Mouse (Mus musculus) megakaryocyte-erythroid progenitor cell, adult 5-6 weeks (primary cell): ENCODE data around the gene Cdh22. TPM values are rescaled to one million over a fixed set of nuclear protein-coding genes. Genes with fewer than 3 reads are reported as not detected.

Experiments used
- ATAC-seq: replicated peaks from 2 replicates; pipeline ENCODE4 v1.8.0; 2016; ENCODE audit warnings: mild to moderate bottlenecking, inconsistent platforms; ENCODE audit not compliant: severe bottlenecking, poor library complexity, low FRiP score, low TSS enrichment
- total RNA-seq, 2 experiments: library from RNA; stranded (forward) in 1 of 2; stranded (reverse) in 1 of 2; fragments of 200-1000, 215-1000 nt in 1 of 2; fragments of >200 nt in 1 of 2; fragmentation: Nextera tagmentation in 1 of 2; gene quantifications; 2 replicates each; pipeline ENCODE4 v1.2.3; 2014 to 2017

The Cdh22 gene
- total RNA-seq, 2 experiments from 2014 or later = not detected

DNA sequence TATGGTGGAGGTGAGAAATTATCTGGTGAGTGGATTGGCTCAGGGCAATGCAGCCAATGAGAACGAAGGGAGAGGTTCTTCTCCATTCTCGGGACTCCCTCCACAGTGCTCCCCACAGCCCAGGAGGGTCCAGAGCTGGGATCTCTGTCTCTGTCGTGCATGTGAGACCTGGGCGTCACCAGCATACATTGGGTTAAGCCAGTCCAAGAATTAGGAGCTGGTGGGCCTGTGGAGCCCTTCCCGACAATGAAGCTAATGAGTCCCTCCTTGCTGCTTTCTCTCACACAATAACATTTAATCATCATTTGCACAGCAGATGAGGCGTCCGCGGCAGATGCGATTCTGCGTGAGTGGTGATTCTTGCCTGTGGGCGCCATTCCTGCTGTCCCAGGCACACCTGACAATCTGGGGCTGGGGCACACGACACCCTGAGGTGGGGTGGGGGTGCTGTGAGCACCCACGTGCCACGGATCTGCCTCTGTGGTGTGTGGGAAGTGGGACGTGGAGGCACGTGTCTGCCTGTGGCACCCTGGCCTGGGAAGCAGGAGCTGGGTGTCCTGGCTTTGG, 129.1 kb downstream of the Cdh22 start:
- ATAC-seq = no peak

DNA sequence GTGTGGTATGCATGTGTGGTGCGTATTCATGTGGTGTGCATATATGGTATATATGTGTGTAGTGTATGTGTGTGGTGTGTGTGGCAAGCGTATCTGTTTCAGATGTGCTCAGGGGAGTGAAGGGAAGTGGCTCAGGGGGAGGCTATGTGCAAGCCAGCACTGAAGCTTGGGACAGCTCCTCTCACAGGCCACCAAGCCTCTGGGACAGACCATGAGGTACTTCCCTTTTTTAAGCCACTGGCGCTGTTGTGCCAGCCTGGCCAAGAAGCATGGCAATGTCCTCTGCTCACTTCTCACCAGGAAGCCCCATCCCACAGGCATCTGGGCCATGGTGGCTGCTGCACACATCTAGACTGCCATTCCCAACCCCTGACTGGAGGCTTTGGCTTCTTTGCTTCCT, 131.7 kb downstream of the Cdh22 start:
- ATAC-seq = no peak

DNA sequence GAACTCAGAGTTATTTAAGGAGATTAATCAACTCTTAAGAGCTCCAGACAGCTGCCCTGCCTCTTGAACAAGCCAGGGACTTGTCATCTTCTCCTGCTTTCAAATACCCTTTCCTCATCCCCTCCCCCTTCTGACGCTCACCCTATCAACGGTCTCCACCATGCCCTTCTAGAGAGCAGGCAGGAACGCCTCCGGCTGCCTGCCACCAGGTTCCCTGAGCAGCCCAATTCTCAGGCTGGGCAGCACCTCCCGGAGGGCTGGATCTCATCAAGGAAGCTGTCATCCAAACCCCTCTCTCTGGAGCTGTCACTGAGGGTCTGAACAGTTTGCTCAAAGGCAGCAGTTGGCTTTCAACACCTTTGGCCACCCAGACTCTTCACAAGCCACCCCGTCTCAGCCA, 133.9 kb downstream of the Cdh22 start:
- ATAC-seq = no peak

DNA sequence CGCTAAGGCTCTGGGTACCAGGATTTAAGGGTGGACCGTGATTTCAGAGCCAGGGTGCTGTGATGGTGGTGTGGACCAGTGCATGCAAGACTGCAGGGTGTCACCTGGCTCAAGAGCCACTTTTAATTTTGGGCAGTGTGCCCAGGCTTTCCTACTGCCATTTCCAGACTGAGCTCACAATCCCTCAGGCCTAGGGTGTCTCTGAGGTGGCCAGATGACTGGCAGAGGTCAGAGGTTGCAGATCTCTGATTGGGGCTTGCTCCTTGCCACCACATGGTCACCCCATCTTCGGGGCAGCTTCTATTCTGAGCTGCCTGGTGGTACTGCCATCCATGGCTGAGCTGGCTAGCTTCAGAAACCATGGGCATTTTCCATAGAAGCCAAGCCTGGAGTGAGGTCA, 135.8 kb downstream of the Cdh22 start:
- no peak for ATAC-seq

DNA sequence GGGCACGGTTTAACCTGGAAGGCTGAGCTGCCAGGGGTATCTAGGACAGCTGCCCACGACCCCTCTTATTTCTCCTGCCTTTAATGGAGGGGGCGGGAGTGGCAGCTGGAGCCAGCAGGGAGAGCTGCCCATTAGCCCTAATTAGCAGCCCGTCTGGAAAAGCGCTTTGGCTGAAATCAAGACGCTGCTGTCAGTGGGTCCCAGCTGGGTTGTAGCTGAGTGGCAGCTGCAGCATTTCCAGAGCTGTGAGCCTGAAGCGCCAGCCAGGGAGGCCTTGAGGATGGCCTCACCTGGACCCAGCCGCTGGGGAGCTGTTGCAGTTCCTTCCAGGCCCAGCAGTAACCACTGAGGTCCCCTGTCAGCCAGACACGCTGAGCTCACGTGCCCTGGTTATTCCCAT, 138.3 kb downstream of the Cdh22 start:
- ATAC-seq = no peak

DNA sequence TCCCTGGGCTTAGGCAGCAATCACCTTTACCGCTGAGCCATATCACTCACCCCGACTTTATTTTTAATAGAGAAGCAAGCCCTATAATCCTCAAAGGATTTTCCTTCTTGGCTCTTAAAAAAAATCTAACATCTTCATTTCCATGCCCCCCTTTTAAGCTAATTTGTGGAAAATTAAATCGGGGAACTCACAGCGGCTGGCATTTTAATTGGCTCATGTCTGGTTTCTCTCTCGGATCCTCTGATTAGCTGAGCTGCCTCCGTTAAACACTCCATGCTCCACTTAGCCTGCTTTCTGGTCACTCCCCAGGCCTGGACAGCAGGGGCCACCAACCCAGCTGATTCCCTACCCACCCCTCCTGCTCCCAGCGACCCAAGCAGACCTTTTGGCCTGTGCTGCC, 142.3 kb downstream of the Cdh22 start:
- ATAC-seq = no peak

DNA sequence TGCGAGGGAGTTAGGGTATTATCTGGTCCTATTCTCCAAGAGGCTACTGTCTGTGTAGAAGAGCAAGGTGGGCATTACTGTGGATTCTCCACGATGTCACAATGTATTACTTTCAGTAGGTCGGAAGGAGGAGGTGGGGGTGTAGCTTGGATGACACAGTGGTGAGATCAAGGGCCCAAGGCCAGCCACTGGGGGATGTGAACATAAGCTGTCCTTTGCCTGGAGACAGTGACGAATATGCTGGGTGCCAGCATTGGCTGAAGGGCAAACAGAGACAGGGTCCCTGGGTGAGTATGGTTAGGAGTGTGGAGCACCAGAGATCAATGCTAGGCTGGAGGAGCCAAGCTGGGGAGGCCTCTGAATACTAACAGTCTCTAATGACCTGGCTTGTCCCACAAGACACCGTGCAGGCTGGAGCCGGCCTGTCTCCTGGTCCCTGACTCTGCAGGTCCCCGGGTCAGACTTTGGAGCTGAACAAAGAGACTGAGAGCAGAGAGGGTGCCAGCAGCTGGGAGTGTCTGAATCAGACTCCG, 143.2 kb downstream of the Cdh22 start:
- no peak for ATAC-seq

DNA sequence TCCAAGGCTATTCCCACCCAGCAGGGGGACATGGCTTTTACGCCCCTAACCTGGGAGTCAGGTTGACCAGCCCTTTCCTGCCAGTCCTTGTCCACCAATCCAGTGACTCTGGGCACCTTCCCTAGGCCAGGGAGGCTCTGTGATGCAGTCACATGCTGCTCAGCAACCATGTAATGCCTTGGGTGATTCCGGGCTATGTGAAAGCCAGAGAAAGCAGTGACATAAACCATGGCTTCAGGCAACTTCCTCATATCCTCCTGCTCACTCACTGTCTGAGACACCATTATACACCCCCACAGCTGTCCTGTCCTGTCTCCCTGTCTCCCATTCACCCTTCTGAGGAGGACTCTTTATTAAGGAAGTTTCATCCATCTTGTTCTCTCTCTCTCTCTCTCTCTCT, 144.0 kb downstream of the Cdh22 start, which contains the start of gene 1700025C18Rik:
TSS of gene 1700025C18Rik (minus strand) at position 101 of the 400 bp plus-strand sequence.
- ATAC-seq = no peak

DNA sequence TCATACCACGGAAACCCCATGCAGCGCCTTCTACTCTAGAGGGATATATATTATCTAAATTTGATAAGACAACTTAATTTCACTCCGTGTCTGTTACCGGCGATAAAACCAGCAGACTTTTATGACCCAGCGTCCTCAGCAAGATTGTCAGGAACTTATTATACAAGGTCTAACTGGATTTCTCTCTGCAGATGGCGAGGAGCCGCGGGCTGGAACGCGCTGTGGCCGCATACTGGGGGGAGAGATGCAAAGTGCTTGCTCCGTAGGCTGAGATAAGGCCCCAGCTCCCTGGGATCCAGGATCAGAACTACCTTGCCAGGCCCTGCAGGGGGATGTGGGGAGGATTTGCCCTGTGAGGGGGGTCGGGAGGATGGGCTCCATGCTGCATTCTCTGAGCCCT, 145.2 kb downstream of the Cdh22 start:
- no peak for ATAC-seq

DNA sequence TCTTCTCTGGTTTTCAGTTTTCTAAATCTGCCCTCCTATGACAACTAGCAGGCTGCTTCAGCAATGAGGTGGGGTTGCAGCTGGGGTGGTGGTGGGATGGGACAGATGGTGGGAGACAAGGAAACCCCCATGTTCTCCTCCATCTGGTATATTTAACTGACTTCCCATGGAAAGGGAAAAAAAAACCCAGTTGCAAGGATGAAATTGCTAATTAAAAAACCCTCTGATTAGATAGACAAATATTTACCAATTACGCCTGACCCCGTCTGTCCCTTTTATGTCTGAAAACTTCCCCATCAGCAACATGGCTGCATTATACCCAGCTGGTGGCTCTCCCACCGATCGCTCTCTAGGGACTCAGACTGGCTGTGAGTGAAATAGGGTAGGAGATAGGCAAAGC, 148.0 kb downstream of the Cdh22 start:
- ATAC-seq = no peak

DNA sequence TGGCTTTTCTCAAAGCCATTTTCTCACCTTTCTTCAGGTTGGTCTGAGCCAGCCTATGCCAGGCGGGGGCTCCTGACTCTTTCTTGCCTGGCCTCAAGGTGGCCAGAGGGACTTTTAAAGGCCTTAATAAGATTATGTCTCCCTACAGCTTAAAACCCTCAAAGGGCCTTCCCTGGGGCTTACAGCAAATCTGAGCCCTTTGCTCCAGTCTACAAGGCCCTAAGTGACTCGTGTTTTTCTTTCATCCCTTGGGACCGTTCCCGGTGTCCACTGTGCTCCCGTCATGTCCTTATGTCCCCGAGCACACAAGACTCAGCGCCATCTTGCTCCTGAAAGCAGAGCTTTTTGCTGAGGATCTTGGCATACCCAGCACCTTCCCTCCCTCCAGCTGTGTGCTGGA, 153.4 kb downstream of the Cdh22 start:
- ATAC-seq = no peak

DNA sequence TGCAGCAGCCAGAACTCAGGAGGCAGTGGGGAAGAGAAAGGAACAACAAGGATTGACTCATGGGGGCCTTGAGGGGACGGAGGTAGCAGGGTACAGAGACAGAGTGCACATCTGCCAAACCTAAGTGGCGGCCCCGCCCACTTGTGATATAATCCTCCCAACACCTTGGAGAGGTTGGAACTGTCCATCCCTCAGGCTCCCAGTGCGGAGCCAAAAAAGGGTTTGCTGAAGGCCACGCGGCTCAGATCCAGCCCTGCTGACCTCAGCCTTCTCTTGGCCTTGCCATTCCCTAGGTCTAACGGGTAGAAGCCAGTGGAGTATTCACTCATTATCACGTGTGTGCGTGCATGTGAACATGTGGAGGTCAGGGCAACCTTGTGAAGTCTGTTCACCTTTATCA, 154.0 kb downstream of the Cdh22 start:
- ATAC-seq = no peak

DNA sequence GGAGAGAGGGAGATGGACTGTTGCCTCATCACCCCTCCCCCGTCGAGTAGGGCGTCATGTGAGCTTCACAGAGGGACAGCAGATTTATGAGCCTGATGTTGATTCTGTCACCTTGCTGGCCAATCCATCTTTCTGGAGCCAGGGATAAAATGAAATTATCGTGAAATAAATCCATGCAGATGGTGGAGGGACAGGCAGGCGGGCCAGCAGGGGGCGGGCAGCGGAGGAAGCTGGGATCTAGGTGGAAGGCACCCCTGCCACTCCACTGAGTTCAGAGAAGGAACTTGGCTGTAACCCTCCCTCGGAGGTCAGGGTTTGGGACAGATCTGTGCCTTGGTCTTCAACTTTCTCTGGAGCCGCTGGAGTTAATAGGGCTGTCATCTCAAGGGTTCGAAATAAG, 156.0 kb downstream of the Cdh22 start:
- ATAC-seq = no peak

DNA sequence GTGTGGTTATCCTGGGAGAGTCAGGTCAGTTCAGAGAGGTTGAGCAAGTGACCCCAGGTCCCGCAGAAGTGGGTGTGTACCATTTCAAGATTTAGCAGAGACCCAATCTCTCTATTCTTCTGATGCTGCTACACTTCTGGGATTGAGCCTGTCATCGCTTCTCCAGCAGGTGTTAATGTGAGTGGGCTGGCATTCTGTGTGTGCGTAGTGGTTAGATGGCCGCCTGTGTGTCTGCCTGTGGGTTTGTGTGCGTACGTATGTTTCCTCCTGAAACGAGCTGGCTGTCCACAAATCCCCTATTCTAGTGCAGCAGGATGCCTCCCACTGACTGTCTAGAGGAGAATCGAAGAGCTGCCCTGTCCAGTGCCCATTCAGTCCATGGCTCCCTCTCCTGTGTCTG, 156.6 kb downstream of the Cdh22 start:
- ATAC-seq = no peak

DNA sequence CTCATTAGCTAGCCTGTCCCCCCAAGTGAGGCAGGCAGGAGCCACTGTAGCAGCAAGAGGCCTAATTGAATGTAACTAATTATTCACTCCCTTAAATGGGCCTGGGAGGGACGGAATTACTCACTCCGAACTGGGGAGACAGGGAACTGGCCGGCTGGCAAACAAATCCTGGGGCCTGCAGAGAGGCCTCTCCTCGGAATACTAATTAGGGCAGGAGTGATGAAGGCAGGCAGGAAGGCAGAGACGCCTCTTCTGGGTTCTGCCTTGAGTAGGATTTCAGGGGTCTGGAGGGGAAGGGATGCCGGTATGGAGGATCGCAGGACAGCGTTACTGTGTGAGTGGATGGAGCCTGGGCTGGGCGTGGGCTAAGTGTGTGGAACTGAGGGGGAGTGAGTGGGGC, 157.6 kb downstream of the Cdh22 start:
- ATAC-seq = no peak

DNA sequence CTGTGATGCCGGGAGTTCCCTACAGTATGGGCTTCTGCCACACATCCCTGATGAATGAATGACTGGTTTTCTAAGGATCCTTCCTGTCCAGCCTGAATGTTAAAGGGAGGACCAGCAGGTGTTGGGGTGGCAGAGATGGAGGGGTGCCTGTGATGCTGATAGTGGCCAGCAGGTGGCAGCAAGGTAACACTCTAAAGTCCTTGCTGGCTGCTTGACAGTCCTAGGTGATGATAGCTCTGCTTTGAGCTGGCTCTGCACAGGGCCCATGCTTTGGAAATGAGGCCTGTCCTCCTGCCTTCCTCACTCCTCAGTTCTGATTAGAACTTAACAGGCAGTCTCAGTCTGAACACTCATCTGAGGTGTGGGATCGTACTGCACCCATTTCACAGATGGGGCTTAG, 159.7 kb downstream of the Cdh22 start:
- peak; percentile 81 for ATAC-seq

DNA sequence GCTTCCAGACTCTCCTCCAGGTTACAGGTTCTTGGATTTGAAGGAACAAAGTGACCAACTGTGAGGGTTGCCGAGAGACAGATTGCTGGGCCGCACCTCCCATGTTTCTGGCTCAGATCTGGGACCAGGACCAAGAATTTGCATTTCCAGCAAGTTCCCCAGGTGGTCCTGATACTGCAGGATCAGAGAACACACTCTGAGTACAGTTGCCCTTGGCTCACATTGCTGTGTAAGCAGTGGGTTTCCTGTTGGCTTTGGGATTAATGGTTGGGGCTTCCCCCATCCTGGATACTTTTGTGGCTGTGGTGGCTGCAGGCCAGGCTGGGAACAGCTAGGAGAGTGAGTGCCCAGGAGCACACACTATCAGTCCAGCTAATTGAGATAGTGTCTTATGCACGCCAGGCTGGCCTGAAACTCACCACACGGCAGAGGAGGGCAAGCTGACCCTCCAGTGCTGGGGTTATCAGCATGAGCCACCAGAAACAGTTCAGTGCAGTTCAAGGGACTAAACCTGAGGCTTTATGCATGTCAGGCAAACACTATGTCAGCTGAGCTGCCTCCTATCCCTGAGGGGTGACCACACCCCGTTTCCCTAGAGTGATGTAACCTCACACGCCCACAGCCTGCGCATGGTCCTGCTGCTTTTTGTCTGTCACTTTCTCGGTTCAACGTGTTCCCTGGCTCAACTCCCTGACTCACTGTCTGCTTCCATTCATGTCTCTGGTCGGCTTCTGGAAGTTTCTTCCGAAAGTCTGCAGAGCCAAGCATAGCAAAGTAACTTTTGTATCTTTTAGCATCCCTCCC, 160.4 kb downstream of the Cdh22 start:
- ATAC-seq = 0 out of 2 replicates have a peak, but pooled peaks have one; percentile 25

DNA sequence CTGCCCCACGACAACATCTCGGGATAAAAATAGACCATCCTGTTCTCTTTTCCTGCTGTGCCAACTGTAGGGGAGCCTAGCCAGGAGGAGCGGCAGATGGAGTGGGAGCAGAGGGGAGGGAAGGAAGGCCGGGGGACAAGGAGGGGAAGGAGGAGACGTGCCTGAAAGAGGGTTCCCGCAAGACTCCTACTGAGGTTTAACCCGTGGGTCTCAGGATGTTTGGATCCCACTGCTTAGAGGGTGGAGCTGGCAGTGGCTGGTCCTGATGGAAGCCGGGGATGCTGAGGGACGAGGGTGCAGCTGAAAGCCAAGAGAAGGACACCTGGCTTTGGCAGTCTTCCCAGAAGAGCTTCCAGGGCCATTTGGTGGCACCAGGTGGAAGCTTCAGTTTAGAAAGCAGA, 161.3 kb downstream of the Cdh22 start:
- no peak for ATAC-seq

DNA sequence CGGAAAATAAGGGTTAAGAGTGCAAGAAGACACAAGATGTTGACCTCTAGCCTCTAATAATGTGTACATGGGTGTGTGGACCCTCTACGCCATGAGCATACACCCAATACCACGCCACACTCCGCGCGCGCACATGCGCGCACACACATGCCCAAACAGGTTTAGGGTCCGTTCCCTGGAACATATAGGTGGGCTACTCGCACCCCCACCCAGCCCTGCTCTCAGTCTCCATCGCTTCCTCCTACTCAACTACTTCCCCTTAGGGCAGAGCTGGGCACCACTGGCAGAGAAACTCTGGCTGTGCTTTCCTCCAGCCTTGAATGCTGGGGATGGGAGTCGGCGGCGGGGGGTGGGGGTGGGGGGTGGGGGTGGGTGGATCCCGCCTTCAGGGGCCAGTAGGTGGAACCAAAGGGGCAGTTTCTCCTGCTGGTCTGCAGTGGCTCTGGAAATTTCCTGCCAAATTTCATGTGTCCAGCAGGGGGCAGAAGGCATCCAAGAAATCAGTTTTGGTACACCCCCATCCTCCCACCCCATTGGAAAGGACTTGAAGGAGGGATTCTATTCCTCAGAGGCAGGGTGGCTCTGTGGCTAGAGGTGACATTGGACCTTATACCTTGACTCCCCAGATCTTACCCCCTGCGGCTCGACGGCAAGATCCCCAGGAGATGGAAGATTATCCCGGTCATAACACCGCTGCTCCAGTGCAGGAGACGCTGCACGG, 164.4 kb downstream of the Cdh22 start:
- 0 out of 2 replicates have a peak, but pooled peaks have one; percentile 32 for ATAC-seq

DNA sequence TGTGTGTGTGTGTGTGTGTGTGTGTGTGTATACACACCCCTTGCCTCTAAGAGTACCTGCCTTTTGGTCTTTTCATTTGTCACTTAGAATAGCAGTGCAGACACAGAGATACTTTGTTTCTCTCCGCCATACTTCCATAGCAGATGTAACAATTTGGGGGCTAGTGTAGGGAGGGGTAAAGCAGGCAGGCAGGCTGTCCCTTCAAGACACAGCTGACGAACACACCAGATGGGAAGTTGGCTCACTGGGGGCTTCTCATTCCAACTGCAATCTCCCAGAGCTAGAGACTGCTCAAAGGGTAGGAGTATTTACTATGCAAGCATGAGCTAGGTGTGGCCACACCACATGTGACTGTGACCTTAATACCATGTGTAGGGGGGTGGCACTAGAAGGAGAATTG, 165.8 kb downstream of the Cdh22 start:
- ATAC-seq = no peak
